9 mouse cellular contexts compared by ENCODE assay signal in the genomic region with DNA sequence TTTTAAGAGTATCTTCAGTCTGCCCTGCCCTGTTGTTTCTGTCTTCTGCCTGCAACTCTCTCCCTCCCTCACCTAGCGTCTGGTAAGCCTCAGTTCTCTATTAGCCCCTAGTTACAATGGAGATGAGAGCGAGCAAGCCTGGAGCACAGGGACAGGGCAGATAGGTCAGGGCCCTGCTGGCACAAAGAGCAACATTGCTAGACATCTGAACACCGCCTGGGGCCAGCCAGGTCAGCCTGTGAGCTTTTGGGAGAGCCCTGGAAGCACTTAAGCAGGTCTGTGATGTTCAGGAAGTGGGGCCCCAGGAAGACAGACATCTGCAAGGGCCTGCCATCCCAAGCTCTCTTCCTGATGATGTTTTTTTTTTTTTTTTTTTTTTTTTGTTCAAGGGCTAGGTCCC. TPM values are rescaled to one million over a fixed set of nuclear protein-coding genes. Genes with fewer than 3 reads are reported as not detected.
DNase-seq lines count a peak whose midpoint lies in the region; ATAC-seq lines count a peak whose summit lies in the region.
"Had no signal": no experiment of that assay in that cellular context is flagged by ENCODE, and none has a peak within 500 bp of the region (broad histone marks: within the 10 kb centered on the region; RNA-seq: fewer than 3 reads in every experiment).

No protein-coding gene starts in this region.

- H3K27me3 ChIP-seq in heart, embryonic 15.5 days: no peaks in the 10 kb centered on the region
- no peaks in the 10 kb centered on the region for H3K27me3 ChIP-seq in megakaryocyte, embryonic 14.5 days (replicated peaks)
- H3K27me3 ChIP-seq in embryonic facial prominence, embryonic 11.5 days (ENCODE audit: control insufficient read depth, insufficient read depth, low read length): no peaks in the 10 kb centered on the region
- H3K27me3 ChIP-seq: embryonic facial prominence, embryonic 15.5 days had no signal

- no peaks in the 10 kb centered on the region for H3K9me3 ChIP-seq in heart, embryonic 15.5 days (replicated peaks)
- H3K9me3 ChIP-seq in megakaryocyte, embryonic 14.5 days: no peaks in the 10 kb centered on the region
- no peaks in the 10 kb centered on the region for H3K9me3 ChIP-seq in embryonic facial prominence, embryonic 11.5 days (replicated peaks; ENCODE audit: control insufficient read depth, low read length)
- H3K9me3 ChIP-seq: embryonic facial prominence, embryonic 15.5 days had no signal

- intact Hi-C loops in heart, postnatal 10 days (cut with DNase I): no loop called here

- DNase-seq in heart, postnatal 10 days: no peak
- no peak for DNase-seq in embryonic facial prominence, embryonic 11.5 days (ENCODE audit: low spot score)
- no peak for DNase-seq in frontal cortex, postnatal 25 days (ENCODE audit: low spot score in 2 of 2)
- DNase-seq: kidney, adult 11 months had no signal

- peaks cover 92% of the 10 kb centered on the region for H3K79me2 ChIP-seq in macrophage (ENCODE audit: inconsistent target)

- H3K27ac ChIP-seq in heart, embryonic 15.5 days: 0 out of 2 replicates have a peak overlapping the region, but pooled peaks have one; percentile 38
- H3K27ac ChIP-seq in embryonic facial prominence, embryonic 11.5 days (replicated peaks; ENCODE audit: low read depth, low read length): no peak overlapping the region
- H3K27ac ChIP-seq in macrophage: peak overlapping the region; percentile 24
- H3K27ac ChIP-seq: embryonic facial prominence, embryonic 15.5 days had no signal

- WGBS in heart, embryonic 15.5 days: 52% methylated on average over 3 of the region's 3 CpGs
- 8% methylated on average over 3 of the region's 3 CpGs for WGBS in embryonic facial prominence, embryonic 11.5 days
- 88% methylated on average over 3 of the region's 3 CpGs for WGBS in macrophage (ENCODE audit: missing documents)

- ATAC-seq in heart, embryonic 15.5 days (replicated peaks; ENCODE audit: insufficient number of reproducible peaks, insufficient read depth, low FRiP score, low read depth): no peak
- no peak for ATAC-seq in megakaryocyte, adult 5-6 weeks (ENCODE audit: poor library complexity, severe bottlenecking)
- no peak for ATAC-seq in embryonic facial prominence, embryonic 11.5 days (replicated peaks; ENCODE audit: insufficient number of reproducible peaks, low FRiP score, low TSS enrichment, low read depth)

- H3K36me3 ChIP-seq in heart, embryonic 15.5 days: peaks cover 11% of the 10 kb centered on the region
- H3K36me3 ChIP-seq in megakaryocyte, embryonic 14.5 days (replicated peaks; ENCODE audit: low read length): peaks cover 64% of the 10 kb centered on the region
- peaks cover 2% of the 10 kb centered on the region; the same call in 1 of the 2 replicates for H3K36me3 ChIP-seq in embryonic facial prominence, embryonic 11.5 days (replicated peaks; ENCODE audit: control insufficient read depth, insufficient read depth, low read depth, low read length)
- H3K36me3 ChIP-seq in macrophage (ENCODE audit: inconsistent target): peaks cover 15% of the 10 kb centered on the region

- no peak overlapping the region for H3K4me3 ChIP-seq in heart, embryonic 15.5 days
- peak overlapping the region; percentile 64 for H3K4me3 ChIP-seq in megakaryocyte, embryonic 14.5 days (replicated peaks)
- no peak overlapping the region; the same call in 1 of the 2 replicates for H3K4me3 ChIP-seq in embryonic facial prominence, embryonic 11.5 days (ENCODE audit: low read depth, low read length)
- H3K4me3 ChIP-seq in macrophage (ENCODE audit: inconsistent target): no peak overlapping the region
- H3K4me3 ChIP-seq: embryonic facial prominence, embryonic 15.5 days had no signal

- H3K4me2 ChIP-seq in heart, embryonic 15.5 days: no peak overlapping the region
- H3K4me2 ChIP-seq in embryonic facial prominence, embryonic 11.5 days (ENCODE audit: low read depth, low read length): peak overlapping the region; percentile 10; the same call in 1 of the 2 replicates
- H3K4me2 ChIP-seq: embryonic facial prominence, embryonic 15.5 days had no signal

- no peak overlapping the region for H3K9ac ChIP-seq in heart, embryonic 15.5 days
- no peak overlapping the region; the same call in 1 of the 2 replicates for H3K9ac ChIP-seq in embryonic facial prominence, embryonic 11.5 days (replicated peaks; ENCODE audit: low read length)
- H3K9ac ChIP-seq: embryonic facial prominence, embryonic 15.5 days had no signal

- peaks cover 77% of the 10 kb centered on the region for H3K4me1 ChIP-seq in heart, embryonic 15.5 days (replicated peaks)
- peaks cover 93% of the 10 kb centered on the region for H3K4me1 ChIP-seq in megakaryocyte, embryonic 14.5 days
- H3K4me1 ChIP-seq in embryonic facial prominence, embryonic 11.5 days (ENCODE audit: control insufficient read depth, insufficient read depth, low read length): peaks cover 12% of the 10 kb centered on the region

RNA-seq across cellular contexts. Expression of gene Fkrp, which starts 4.6 kb away (rescaled TPM):
- 30.8 and 32.7 TPM in 2 replicates for polyA plus RNA-seq in heart, embryonic 15.5 days (2015; fragmentation: Nextera tagmentation; extraction: Ambion mirVana)
- 10 to 100 TPM; 45.5 to 48.1 TPM for total RNA-seq in heart, postnatal 10 days (2021)
- 14.8 and 21.1 TPM in 2 replicates for polyA plus RNA-seq in megakaryocyte, embryonic 14.5 days (2012; ENCODE audit: insufficient read depth, low replicate concordance)
- total RNA-seq in megakaryocyte, adult 5-6 weeks (2015): 8.1 and 12.4 TPM in 2 replicates
- total RNA-seq in megakaryocyte, adult 5-6 weeks (2017): 8.1 and 10.6 TPM in 2 replicates
- polyA plus RNA-seq in embryonic facial prominence, embryonic 11.5 days (2014; fragmentation: Nextera tagmentation; extraction: Ambion mirVana): 21.0 and 24.9 TPM in 2 replicates
- total RNA-seq in macrophage (2018; cell fraction: chromatin; rRNA removed): 10 to 100 TPM in 24 of 26 experiments, 1 to 10 TPM in 2; 6.6 to 22.3 (median 15.6) TPM
- 10 to 100 TPM; 13.5 to 30.2 (median 19.0) TPM for total RNA-seq in macrophage (2018; cell fraction: cytosol; rRNA removed)
- total RNA-seq in macrophage (2018; cell fraction: nucleus; rRNA removed): 10 to 100 TPM; 18.6 to 38.5 (median 25.3) TPM
- polyA plus RNA-seq in macrophage (2018): 17.4 to 25.4 TPM (median 20.5 TPM) in 3 replicates

RNA-seq across cellular contexts. Expression of gene Strn4, which starts 5.4 kb away (rescaled TPM):
- 73.9 and 90.0 TPM in 2 replicates for polyA plus RNA-seq in heart, embryonic 15.5 days (2015; fragmentation: Nextera tagmentation; extraction: Ambion mirVana)
- 10 to 100 TPM; 80.1 to 81.2 TPM for total RNA-seq in heart, postnatal 10 days (2021)
- 83.0 and 118 TPM in 2 replicates for polyA plus RNA-seq in megakaryocyte, embryonic 14.5 days (2012; ENCODE audit: insufficient read depth, low replicate concordance)
- total RNA-seq in megakaryocyte, adult 5-6 weeks (2015): 25.7 and 27.6 TPM in 2 replicates
- total RNA-seq in megakaryocyte, adult 5-6 weeks (2017): 45.9 and 50.0 TPM in 2 replicates
- 102 and 121 TPM in 2 replicates for polyA plus RNA-seq in embryonic facial prominence, embryonic 11.5 days (2014; fragmentation: Nextera tagmentation; extraction: Ambion mirVana)
- 100 to 1,000 TPM in 24 of 26 experiments, 10 to 100 TPM in 2; 81.7 to 358 (median 193) TPM for total RNA-seq in macrophage (2018; cell fraction: chromatin; rRNA removed)
- 10 to 100 TPM; 30.5 to 51.8 (median 41.1) TPM for total RNA-seq in macrophage (2018; cell fraction: cytosol; rRNA removed)
- total RNA-seq in macrophage (2018; cell fraction: nucleus; rRNA removed): 100 to 1,000 TPM in 11 of 26 experiments, 10 to 100 TPM in 15; 51.2 to 188 (median 95.8) TPM
- polyA plus RNA-seq in macrophage (2018): 26.7 to 43.9 TPM (median 39.6 TPM) in 3 replicates

RNA-seq across cellular contexts. Expression of gene Prkd2, which starts 21.6 kb away (rescaled TPM):
- 9.9 and 13.3 TPM in 2 replicates for polyA plus RNA-seq in heart, embryonic 15.5 days (2015; fragmentation: Nextera tagmentation; extraction: Ambion mirVana)
- 10 to 100 TPM; 27.8 to 31.9 TPM for total RNA-seq in heart, postnatal 10 days (2021)
- 54.4 and 70.1 TPM in 2 replicates for polyA plus RNA-seq in megakaryocyte, embryonic 14.5 days (2012; ENCODE audit: insufficient read depth, low replicate concordance)
- 8.8 and 14.0 TPM in 2 replicates for total RNA-seq in megakaryocyte, adult 5-6 weeks (2015)
- 9.4 and 10.1 TPM in 2 replicates for total RNA-seq in megakaryocyte, adult 5-6 weeks (2017)
- 10.1 and 11.4 TPM in 2 replicates for polyA plus RNA-seq in embryonic facial prominence, embryonic 11.5 days (2014; fragmentation: Nextera tagmentation; extraction: Ambion mirVana)
- total RNA-seq in macrophage (2018; cell fraction: chromatin; rRNA removed): 10 to 100 TPM in 18 of 26 experiments, 1 to 10 TPM in 8; 3.4 to 27.0 (median 12.2) TPM
- total RNA-seq in macrophage (2018; cell fraction: cytosol; rRNA removed): 1 to 10 TPM; 2.7 to 8.6 (median 5.6) TPM
- 10 to 100 TPM in 10 of 26 experiments, 1 to 10 TPM in 16; 3.1 to 15.4 (median 7.7) TPM for total RNA-seq in macrophage (2018; cell fraction: nucleus; rRNA removed)
- polyA plus RNA-seq in macrophage (2018): 3.7 to 6.1 TPM (median 4.8 TPM) in 3 replicates

RNA-seq across cellular contexts. Expression of gene Slc1a5, which starts 40.0 kb away (rescaled TPM):
- polyA plus RNA-seq in heart, embryonic 15.5 days (2015; fragmentation: Nextera tagmentation; extraction: Ambion mirVana): 40.2 and 46.4 TPM in 2 replicates
- total RNA-seq in heart, postnatal 10 days (2021): 10 to 100 TPM; 22.6 to 28.7 TPM
- 35.2 and 52.2 TPM in 2 replicates for polyA plus RNA-seq in megakaryocyte, embryonic 14.5 days (2012; ENCODE audit: insufficient read depth, low replicate concordance)
- 48.1 and 55.7 TPM in 2 replicates for total RNA-seq in megakaryocyte, adult 5-6 weeks (2015)
- 27.8 and 28.4 TPM in 2 replicates for total RNA-seq in megakaryocyte, adult 5-6 weeks (2017)
- polyA plus RNA-seq in embryonic facial prominence, embryonic 11.5 days (2014; fragmentation: Nextera tagmentation; extraction: Ambion mirVana): 19.6 and 19.7 TPM in 2 replicates
- 10 to 100 TPM; 10.7 to 39.0 (median 19.8) TPM for total RNA-seq in macrophage (2018; cell fraction: chromatin; rRNA removed)
- 10 to 100 TPM in 4 of 26 experiments, 1 to 10 TPM in 22; 3.3 to 11.9 (median 7.5) TPM for total RNA-seq in macrophage (2018; cell fraction: cytosol; rRNA removed)
- total RNA-seq in macrophage (2018; cell fraction: nucleus; rRNA removed): 10 to 100 TPM; 11.1 to 88.3 (median 26.6) TPM
- polyA plus RNA-seq in macrophage (2018): 4.0 to 23.3 TPM (median 15.1 TPM) in 3 replicates

RNA-seq across cellular contexts. Expression of gene Dact3, which starts 54.0 kb away (rescaled TPM):
- polyA plus RNA-seq in heart, embryonic 15.5 days (2015; fragmentation: Nextera tagmentation; extraction: Ambion mirVana): 5.8 and 7.0 TPM in 2 replicates
- total RNA-seq in heart, postnatal 10 days (2021): 10 to 100 TPM; 28.2 to 32.7 TPM
- polyA plus RNA-seq in megakaryocyte, embryonic 14.5 days (2012; ENCODE audit: insufficient read depth, low replicate concordance): 3.3 and 10.9 TPM in 2 replicates
- total RNA-seq in megakaryocyte, adult 5-6 weeks (2015): 0.09 and 0.23 TPM in 2 replicates
- 0.15 and 0.16 TPM in 2 replicates for total RNA-seq in megakaryocyte, adult 5-6 weeks (2017)
- 11.5 and 12.2 TPM in 2 replicates for polyA plus RNA-seq in embryonic facial prominence, embryonic 11.5 days (2014; fragmentation: Nextera tagmentation; extraction: Ambion mirVana)
- total RNA-seq in macrophage (2018; cell fraction: chromatin; rRNA removed): 1 to 10 TPM in 2 of 26 experiments, under 1 TPM in 2, not detected in 22; 0.22 to 3.4 (median 0.92) TPM
- total RNA-seq in macrophage (2018; cell fraction: cytosol; rRNA removed): under 1 TPM; 0.03 to 0.60 (median 0.14) TPM
- total RNA-seq in macrophage (2018; cell fraction: nucleus; rRNA removed): under 1 TPM in 16 of 26 experiments, not detected in 10; 0.12 to 0.49 (median 0.28) TPM
- polyA plus RNA-seq in macrophage (2018): 0.15 to 0.32 TPM (median 0.31 TPM) in 3 replicates
